Mouse (Mus musculus) hematopoietic multipotent progenitor cell, adult 10-12 weeks (in vitro differentiated cells): ENCODE data around the gene Epha4. TPM values are rescaled to one million over a fixed set of nuclear protein-coding genes. Genes with fewer than 3 reads are reported as not detected.

Source experiments
- polyA plus RNA-seq: library from polyadenylated mRNA; stranded (reverse); fragments of >175 nt; gene quantifications from 2 replicates; pipeline ENCODE4 v1.2.3, GENCODE M21; 2012; ENCODE audit warnings: low replicate concordance

The Epha4 gene
- 0.08 and 0.54 TPM in 2 replicates for polyA plus RNA-seq

DNA sequence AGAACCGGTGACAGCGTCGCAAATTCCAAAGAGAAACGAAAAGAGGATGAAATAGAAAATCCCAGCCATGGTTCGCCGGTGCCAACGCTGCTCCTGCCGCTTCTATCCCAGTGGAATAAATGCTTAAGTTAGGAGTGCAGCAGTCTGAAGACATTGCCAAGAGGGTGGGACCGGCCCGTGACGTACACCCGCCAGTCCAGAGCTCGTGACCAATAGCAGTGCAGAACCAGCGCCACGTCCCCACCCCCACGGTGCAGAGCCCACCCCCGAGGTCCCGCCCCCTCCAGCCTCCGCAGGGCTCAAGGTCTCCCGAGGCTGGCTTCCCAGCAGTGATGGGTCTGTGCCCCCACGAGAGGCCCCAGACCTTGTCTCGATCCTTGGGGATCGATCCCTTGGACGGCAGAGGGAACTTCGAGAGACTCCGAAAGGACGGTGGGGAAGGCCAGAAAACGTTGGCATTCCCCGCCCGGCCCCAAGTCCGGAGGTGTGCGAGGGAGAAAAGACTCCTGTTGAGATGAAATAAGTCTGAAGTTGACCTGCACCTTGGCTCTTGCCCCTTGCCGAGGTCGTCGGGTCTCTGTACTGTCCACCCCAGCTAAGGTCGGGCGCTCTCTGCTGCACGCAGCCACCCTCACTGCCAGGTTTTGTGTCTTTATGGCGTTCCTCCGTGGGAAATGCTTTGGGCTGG is at the start of gene Epha4:
Gene Epha4 (minus strand): TSS at position 126 of the 688 bp plus-strand sequence.

